Mouse (Mus musculus) neural tube, embryonic 14.5 days (tissue): ENCODE results near the gene Oas1a. TPM values are rescaled to one million over a fixed set of nuclear protein-coding genes. Genes with fewer than 3 reads are reported as not detected.
"Not testable (repeated sequence)": the region's sequence is repeated elsewhere in the genome, so short reads cannot be mapped to it uniquely, and the experiment has no call there.

Experiments used
- ATAC-seq: fragments of 200-750 bp; cut with Nextera tagmentation; 2 replicates; pipeline ENCODE4 v1.8.0; 2017; ENCODE audit warnings: low read depth, mild to moderate bottlenecking, moderate TSS enrichment, moderate library complexity
- H3K27ac ChIP-seq: fragments of 300-500 bp; sonication (generic); 2 replicates; pipeline ENCODE4 v1.5.1; 2014; ENCODE audit warnings: low read depth, mild to moderate bottlenecking, control low read depth, low read length, moderate library complexity, mixed read lengths
- H3K27me3 ChIP-seq: fragments of 300-500 bp; sonication (generic); 2 replicates; pipeline ENCODE4 v1.6.1; 2014; ENCODE audit warnings: low read length; ENCODE audit not compliant: control insufficient read depth, insufficient read depth
- H3K36me3 ChIP-seq: fragments of 300-500 bp; sonication (generic); 2 replicates; pipeline ENCODE4 v1.6.1; 2014; ENCODE audit warnings: low read length, mixed read lengths; ENCODE audit not compliant: control insufficient read depth, insufficient read depth
- H3K4me1 ChIP-seq: fragments of 300-500 bp; sonication (generic); 2 replicates; pipeline ENCODE4 v1.6.1; 2014; ENCODE audit warnings: low read length; ENCODE audit not compliant: control insufficient read depth, insufficient read depth
- H3K4me2 ChIP-seq: fragments of 300-500 bp; sonication (generic); 2 replicates; pipeline ENCODE4 v1.6.1; 2014; ENCODE audit warnings: mild to moderate bottlenecking, low read depth, low read length, control low read depth
- H3K4me3 ChIP-seq: fragments of 300-500 bp; sonication (generic); 2 replicates; pipeline ENCODE4 v1.5.1; 2014; ENCODE audit warnings: low read depth, low read length, control low read depth, mixed read lengths
- H3K9ac ChIP-seq: fragments of 300-500 bp; sonication (generic); replicated peaks from 2 replicates; pipeline ENCODE4 v1.6.1; 2014; ENCODE audit warnings: low read depth, mild to moderate bottlenecking, control low read depth, low read length, mixed read lengths
- H3K9me3 ChIP-seq: fragments of 300-500 bp; sonication (generic); 2 replicates; pipeline ENCODE4 v1.6.1; 2016; ENCODE audit warnings: low read length; ENCODE audit not compliant: control insufficient read depth
- WGBS: fragments of 180-500 bp; shearing (Covaris S2); extraction: QIAGEN DNeasy Blood & Tissue Kit; methylation state at CpG from one replicate; pipeline ENCODE4 v1.1.7; 2014; 5-methylcytosine and 5-hydroxymethylcytosine counted together
- polyA plus RNA-seq: library from polyadenylated mRNA; unstranded; fragments of >200 nt; fragmentation: Nextera tagmentation; extraction: Ambion mirVana; gene quantifications from 2 replicates; pipeline ENCODE4 v1.2.1, GENCODE M21; 2014

Oas1a gene
- polyA plus RNA-seq, result 0.21 and 0.82 TPM in 2 replicates

GRCm38 (mm10) chr5:120906791-120907733, at the start of gene Oas1a:
Gene Oas1a, minus strand, starts transcription at chr5:120907521.
- not testable (repeated sequence) for H3K4me2 ChIP-seq, H3K27ac ChIP-seq, H3K4me3 ChIP-seq, H3K36me3 ChIP-seq, ATAC-seq, H3K27me3 ChIP-seq, H3K4me1 ChIP-seq, H3K9ac ChIP-seq, H3K9me3 ChIP-seq
- WGBS, result 40% methylated on average over 8 of the region's 12 CpGs

GRCm38 (mm10) chr5:120953974-120954373, 46.7 kb upstream of the Oas1a start:
- 16% methylated on average over 5 of the region's 5 CpGs for WGBS
- Histone ChIP-seq H3K4me3 (no peak overlapping the region), H3K4me1 (no peaks in the 10 kb centered on the region), H3K36me3 (no peaks in the 10 kb centered on the region), H3K27me3 (no peaks in the 10 kb centered on the region), H3K9me3 (no peaks in the 10 kb centered on the region), H3K9ac (no peak overlapping the region), H3K4me2 (no peak overlapping the region), H3K27ac (no peak overlapping the region)
- no peak for ATAC-seq

GRCm38 (mm10) chr5:120952242-120952770, 45.0 kb upstream of the Oas1a start:
- Histone ChIP-seq H3K4me3 (no peak overlapping the region), H3K9me3 (no peaks in the 10 kb centered on the region), H3K9ac (no peak overlapping the region), H3K36me3 (no peaks in the 10 kb centered on the region), H3K27me3 (no peaks in the 10 kb centered on the region), H3K4me1 (no peaks in the 10 kb centered on the region), H3K4me2 (no peak overlapping the region), H3K27ac (no peak overlapping the region)
- 66% methylated on average over 10 of the region's 10 CpGs for WGBS
- ATAC-seq, result no peak

GRCm38 (mm10) chr5:120942076-120942475, 34.8 kb upstream of the Oas1a start:
- H3K4me1 ChIP-seq, result no peaks in the 10 kb centered on the region
- no peak overlapping the region for H3K4me3 ChIP-seq
- no peaks in the 10 kb centered on the region for H3K27me3 ChIP-seq
- H3K4me2 ChIP-seq, result no peak overlapping the region
- H3K9me3 ChIP-seq, result no peaks in the 10 kb centered on the region
- ATAC-seq, result no peak
- no peak overlapping the region for H3K9ac ChIP-seq
- 81% methylated on average over 10 of the region's 10 CpGs for WGBS
- no peak overlapping the region for H3K27ac ChIP-seq
- no peaks in the 10 kb centered on the region for H3K36me3 ChIP-seq

- ATAC-seq, result no peak
- H3K9ac ChIP-seq, result no peak overlapping the region
- H3K27me3 ChIP-seq, result no peaks in the 10 kb centered on the region
- no peak overlapping the region for H3K27ac ChIP-seq
- no peak overlapping the region for H3K4me3 ChIP-seq
- no peaks in the 10 kb centered on the region for H3K4me1 ChIP-seq
- H3K4me2 ChIP-seq, result no peak overlapping the region
- WGBS, result 64% methylated on average over 8 of the region's 8 CpGs
- H3K9me3 ChIP-seq, result no peaks in the 10 kb centered on the region
- no peaks in the 10 kb centered on the region for H3K36me3 ChIP-seq
These were observed 31.3 kb upstream of the Oas1a start for GRCm38 (mm10) chr5:120938586-120938985.

GRCm38 (mm10) chr5:120937841-120938240, 30.5 kb upstream of the Oas1a start:
- H3K36me3 ChIP-seq, result no peaks in the 10 kb centered on the region
- H3K9me3 ChIP-seq, result no peaks in the 10 kb centered on the region
- no peak overlapping the region for H3K4me3 ChIP-seq
- H3K4me2 ChIP-seq, result no peak overlapping the region
- no peak overlapping the region for H3K27ac ChIP-seq
- no peaks in the 10 kb centered on the region for H3K27me3 ChIP-seq
- no peaks in the 10 kb centered on the region for H3K4me1 ChIP-seq
- WGBS, result 79% methylated on average over 4 of the region's 4 CpGs
- no peak overlapping the region for H3K9ac ChIP-seq
- ATAC-seq, result no peak

GRCm38 (mm10) chr5:120933966-120934365, 26.6 kb upstream of the Oas1a start:
- no peak overlapping the region for H3K4me3 ChIP-seq
- no peak overlapping the region for H3K9ac ChIP-seq
- H3K9me3 ChIP-seq, result no peaks in the 10 kb centered on the region
- ATAC-seq, result no peak
- no peaks in the 10 kb centered on the region for H3K4me1 ChIP-seq
- WGBS, result 5% methylated on average over 5 of the region's 5 CpGs
- H3K27ac ChIP-seq, result no peak overlapping the region
- H3K4me2 ChIP-seq, result no peak overlapping the region
- no peaks in the 10 kb centered on the region for H3K27me3 ChIP-seq
- H3K36me3 ChIP-seq, result no peaks in the 10 kb centered on the region

- WGBS, result 12% methylated on average over 1 of the region's 1 CpGs
- H3K27me3 ChIP-seq, result no peaks in the 10 kb centered on the region
- no peak overlapping the region for H3K4me3 ChIP-seq
- H3K9me3 ChIP-seq, result no peaks in the 10 kb centered on the region
- ATAC-seq, result no peak
- H3K9ac ChIP-seq, result no peak overlapping the region
- no peaks in the 10 kb centered on the region for H3K36me3 ChIP-seq
- H3K4me1 ChIP-seq, result no peaks in the 10 kb centered on the region
- H3K4me2 ChIP-seq, result no peak overlapping the region
- no peak overlapping the region for H3K27ac ChIP-seq
These were observed 19.7 kb upstream of the Oas1a start for GRCm38 (mm10) chr5:120927036-120927435.

GRCm38 (mm10) chr5:120926311-120926710, 19.0 kb upstream of the Oas1a start:
- not testable (repeated sequence) for ATAC-seq, H3K27ac ChIP-seq, H3K9me3 ChIP-seq, H3K4me2 ChIP-seq, H3K36me3 ChIP-seq, H3K4me1 ChIP-seq, H3K4me3 ChIP-seq, H3K27me3 ChIP-seq, H3K9ac ChIP-seq
- 88% methylated on average over 2 of the region's 2 CpGs for WGBS
